Mouse (Mus musculus): Measurements from ENCODE around the gene Vmn1r39. TPM values are rescaled to one million over a fixed set of nuclear protein-coding genes. Genes with fewer than 3 reads are reported as not detected.
"Not testable (repeated sequence)": the region's sequence is repeated elsewhere in the genome, so short reads cannot be mapped to it uniquely, and the experiment has no call there.

Vmn1r39 gene
- polyA plus RNA-seq (2014; fragmentation: Nextera tagmentation; extraction: Ambion mirVana), result not detected in 2 replicates

- WGBS, result 89% methylated on average over 2 of the region's 2 CpGs
- no peak for DNase-seq (ENCODE audit: low spot score)
- Histone ChIP-seq H3K4me2 (ENCODE audit: low read length) (no peak within 1 kb of the TSS), H3K9me3 (ENCODE audit: control insufficient read depth, low read length) (no peaks in the 10 kb centered on the region), H3K27me3 (replicated peaks; ENCODE audit: control insufficient read depth, insufficient read depth, low read length) (no peaks in the 10 kb centered on the region), H3K27ac (ENCODE audit: low read depth) (no peak within 1 kb of the TSS), H3K4me3 (ENCODE audit: low read depth, low read length) (no peak within 1 kb of the TSS), H3K4me1 (replicated peaks; ENCODE audit: control insufficient read depth, insufficient read depth, low read length) (no peaks in the 10 kb centered on the region), H3K36me3 (ENCODE audit: control insufficient read depth, insufficient read depth, low read length) (no peaks in the 10 kb centered on the region), H3K9ac (ENCODE audit: low read length) (no peak within 1 kb of the TSS)
- ATAC-seq (replicated peaks; ENCODE audit: low FRiP score, low TSS enrichment, low read depth), result no peak
These were observed at the start of gene Vmn1r39 for GRCm38 (mm10) chr6:66810509-66810908. TSS of gene Vmn1r39 (minus strand) at chr6:66810609.

DNA sequence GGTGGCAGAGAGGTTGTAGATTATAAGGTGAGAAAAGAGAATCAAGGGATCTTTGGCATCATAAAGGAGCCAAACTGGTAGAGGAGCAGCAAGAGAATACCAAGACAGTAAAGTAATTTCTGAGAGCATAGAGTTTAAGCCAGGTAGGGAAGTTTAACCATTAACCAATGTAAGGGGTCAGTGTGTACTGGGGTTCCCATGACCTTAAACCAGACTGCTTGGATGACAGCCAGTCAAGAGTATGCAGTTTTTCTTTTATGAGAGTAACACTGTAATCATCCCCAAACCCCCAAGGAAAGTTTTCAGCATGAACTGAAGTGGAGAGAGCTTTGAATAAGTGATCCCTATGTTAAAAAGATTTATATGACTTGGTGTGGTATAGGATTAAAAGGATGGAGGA lies 49.0 kb upstream of the Vmn1r39 start:
- H3K4me3 ChIP-seq (ENCODE audit: low read depth, low read length), result no peak overlapping the region
- no peaks in the 10 kb centered on the region for H3K27me3 ChIP-seq (replicated peaks; ENCODE audit: control insufficient read depth, insufficient read depth, low read length)
- no peak for DNase-seq (ENCODE audit: low spot score)
- ATAC-seq (replicated peaks; ENCODE audit: low FRiP score, low TSS enrichment, low read depth), result no peak
- H3K4me1 ChIP-seq (replicated peaks; ENCODE audit: control insufficient read depth, insufficient read depth, low read length), result no peaks in the 10 kb centered on the region
- H3K36me3 ChIP-seq (ENCODE audit: control insufficient read depth, insufficient read depth, low read length), result no peaks in the 10 kb centered on the region
- H3K9me3 ChIP-seq (ENCODE audit: control insufficient read depth, low read length), result no peaks in the 10 kb centered on the region
- no peak overlapping the region for H3K27ac ChIP-seq (ENCODE audit: low read depth)
- H3K9ac ChIP-seq (ENCODE audit: low read length), result no peak overlapping the region
- H3K4me2 ChIP-seq (ENCODE audit: low read length), result no peak overlapping the region

DNA sequence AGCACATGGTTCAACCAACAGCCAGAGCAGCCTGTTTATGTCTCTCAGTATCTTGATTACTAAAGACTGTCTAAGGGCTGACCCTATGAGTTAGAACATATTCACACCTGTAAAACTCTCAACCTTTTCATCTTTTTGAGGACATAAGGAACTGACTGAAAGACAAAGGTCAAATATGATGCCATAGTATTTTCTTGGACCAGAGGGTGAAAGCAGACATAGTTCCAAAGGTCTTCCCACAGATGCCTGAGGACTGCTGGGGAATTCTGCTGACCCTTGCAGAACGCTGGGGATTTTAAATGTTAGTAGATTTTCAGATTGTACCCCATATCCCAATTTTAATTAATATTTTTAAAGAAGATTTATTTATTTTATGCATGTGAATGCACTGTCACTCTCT lies 47.9 kb upstream of the Vmn1r39 start:
- Histone ChIP-seq H3K4me1 (replicated peaks; ENCODE audit: control insufficient read depth, insufficient read depth, low read length) (no peaks in the 10 kb centered on the region), H3K27me3 (replicated peaks; ENCODE audit: control insufficient read depth, insufficient read depth, low read length) (no peaks in the 10 kb centered on the region), H3K36me3 (ENCODE audit: control insufficient read depth, insufficient read depth, low read length) (no peaks in the 10 kb centered on the region), H3K9ac (ENCODE audit: low read length) (no peak overlapping the region), H3K27ac (ENCODE audit: low read depth) (no peak overlapping the region), H3K4me3 (ENCODE audit: low read depth, low read length) (no peak overlapping the region), H3K4me2 (ENCODE audit: low read length) (no peak overlapping the region), H3K9me3 (ENCODE audit: control insufficient read depth, low read length) (no peaks in the 10 kb centered on the region)
- WGBS, result 89% methylated on average over 1 of the region's 1 CpGs
- no peak for ATAC-seq (replicated peaks; ENCODE audit: low FRiP score, low TSS enrichment, low read depth)
- DNase-seq (ENCODE audit: low spot score), result no peak

DNA sequence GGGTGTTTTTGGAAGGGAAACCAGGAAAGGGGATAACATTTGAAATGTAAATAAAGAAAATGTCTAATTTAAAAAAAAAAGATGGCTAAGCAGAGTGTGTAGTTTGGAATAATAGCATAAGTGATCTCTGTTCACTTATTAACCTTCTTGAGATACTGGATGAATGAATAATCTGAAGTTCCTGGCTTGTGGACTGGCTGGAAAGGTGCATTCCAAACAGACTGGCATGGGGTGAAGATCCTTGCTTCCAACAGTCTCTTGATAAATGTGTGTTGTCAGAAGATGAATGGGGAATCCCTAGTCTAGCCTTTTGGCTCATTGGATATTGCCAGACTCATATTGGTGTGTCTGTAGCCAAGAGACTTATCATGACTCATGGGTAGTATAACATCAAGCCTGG lies 45.8 kb upstream of the Vmn1r39 start:
- H3K4me2 ChIP-seq (ENCODE audit: low read length), result no peak overlapping the region
- no peaks in the 10 kb centered on the region for H3K36me3 ChIP-seq (ENCODE audit: control insufficient read depth, insufficient read depth, low read length)
- no peaks in the 10 kb centered on the region for H3K9me3 ChIP-seq (ENCODE audit: control insufficient read depth, low read length)
- no peaks in the 10 kb centered on the region for H3K27me3 ChIP-seq (replicated peaks; ENCODE audit: control insufficient read depth, insufficient read depth, low read length)
- H3K4me1 ChIP-seq (replicated peaks; ENCODE audit: control insufficient read depth, insufficient read depth, low read length), result no peaks in the 10 kb centered on the region
- no peak overlapping the region for H3K27ac ChIP-seq (ENCODE audit: low read depth)
- DNase-seq (ENCODE audit: low spot score) (no peak), ATAC-seq (replicated peaks; ENCODE audit: low FRiP score, low TSS enrichment, low read depth) (no peak)
- H3K9ac ChIP-seq (ENCODE audit: low read length), result no peak overlapping the region
- no peak overlapping the region for H3K4me3 ChIP-seq (ENCODE audit: low read depth, low read length)

DNA sequence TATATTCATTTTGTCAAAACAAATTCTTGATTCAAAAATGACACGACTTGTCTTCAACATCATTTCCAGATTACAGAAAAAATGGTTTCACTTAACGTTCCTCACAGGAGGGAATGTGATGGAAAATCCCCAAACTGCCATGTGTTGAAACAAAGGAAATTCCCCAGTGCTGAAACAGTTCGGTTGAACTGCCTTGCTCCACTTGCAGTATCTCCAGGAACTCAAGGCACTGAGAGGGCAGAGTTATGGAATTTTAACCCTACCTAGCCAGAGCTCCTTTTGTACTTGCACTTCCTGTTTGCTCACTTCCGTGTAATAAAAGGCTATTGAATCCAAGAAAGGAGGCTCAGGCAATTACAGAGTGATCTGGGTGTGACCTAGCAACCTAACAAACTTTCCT lies 38.5 kb upstream of the Vmn1r39 start:
- Histone ChIP-seq H3K4me3 (ENCODE audit: low read depth, low read length) (no peak overlapping the region), H3K9me3 (ENCODE audit: control insufficient read depth, low read length) (no peaks in the 10 kb centered on the region), H3K4me1 (replicated peaks; ENCODE audit: control insufficient read depth, insufficient read depth, low read length) (no peaks in the 10 kb centered on the region), H3K36me3 (ENCODE audit: control insufficient read depth, insufficient read depth, low read length) (no peaks in the 10 kb centered on the region), H3K27ac (ENCODE audit: low read depth) (no peak overlapping the region), H3K4me2 (ENCODE audit: low read length) (no peak overlapping the region), H3K9ac (ENCODE audit: low read length) (no peak overlapping the region), H3K27me3 (replicated peaks; ENCODE audit: control insufficient read depth, insufficient read depth, low read length) (no peaks in the 10 kb centered on the region)
- ATAC-seq (replicated peaks; ENCODE audit: low FRiP score, low TSS enrichment, low read depth), result no peak
- 24% methylated on average over 4 of the region's 4 CpGs for WGBS
- DNase-seq (ENCODE audit: low spot score), result no peak

DNA sequence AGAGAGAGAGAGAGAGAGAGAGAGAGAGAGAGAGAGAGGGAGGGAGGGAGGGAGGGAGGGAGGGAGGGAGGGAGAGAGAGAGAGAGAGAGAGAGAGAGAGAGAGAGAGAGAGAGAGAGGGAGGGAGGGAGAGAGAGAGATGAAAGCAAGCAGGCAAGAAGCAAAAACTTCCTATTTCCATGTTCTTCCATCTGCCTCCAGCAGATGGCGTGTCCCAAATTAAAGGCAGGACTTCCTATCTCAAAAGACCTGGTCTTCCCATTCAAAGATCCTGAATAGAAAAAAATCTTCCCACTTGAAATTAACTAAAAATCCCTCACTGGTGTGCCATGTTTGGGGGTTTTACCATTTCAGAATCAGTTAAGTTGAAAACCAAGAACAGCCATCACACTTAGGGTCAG lies 30.2 kb upstream of the Vmn1r39 start:
- not testable (repeated sequence) for H3K36me3 ChIP-seq (ENCODE audit: control insufficient read depth, insufficient read depth, low read length); H3K4me3 ChIP-seq (ENCODE audit: low read depth, low read length); H3K4me2 ChIP-seq (ENCODE audit: low read length); H3K4me1 ChIP-seq (replicated peaks; ENCODE audit: control insufficient read depth, insufficient read depth, low read length); H3K9me3 ChIP-seq (ENCODE audit: control insufficient read depth, low read length); H3K27ac ChIP-seq (ENCODE audit: low read depth); ATAC-seq (replicated peaks; ENCODE audit: low FRiP score, low TSS enrichment, low read depth); DNase-seq (ENCODE audit: low spot score); H3K27me3 ChIP-seq (replicated peaks; ENCODE audit: control insufficient read depth, insufficient read depth, low read length); H3K9ac ChIP-seq (ENCODE audit: low read length)
- WGBS, result 0% methylated on average over 1 of the region's 1 CpGs

DNA sequence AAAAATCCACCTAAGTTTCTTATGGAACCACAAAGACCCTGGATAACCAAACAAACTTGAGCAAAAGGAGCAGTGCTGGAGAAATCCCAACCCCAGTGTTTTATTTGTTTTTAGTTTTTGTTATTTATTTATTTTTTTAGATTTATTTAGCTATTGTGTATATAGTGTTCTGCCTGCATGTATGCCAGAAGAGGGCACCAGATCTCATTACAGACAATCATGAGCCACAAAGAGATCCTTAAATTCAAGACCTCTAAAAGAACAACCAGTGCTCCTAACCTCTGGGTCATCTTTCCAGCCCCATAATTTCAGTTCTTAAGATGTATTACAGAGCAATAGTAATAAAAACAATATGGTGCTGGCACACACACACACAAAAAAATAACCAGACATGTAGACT lies 26.5 kb upstream of the Vmn1r39 start:
- Histone ChIP-seq H3K27me3 (replicated peaks; ENCODE audit: control insufficient read depth, insufficient read depth, low read length) (no peaks in the 10 kb centered on the region), H3K27ac (ENCODE audit: low read depth) (no peak overlapping the region), H3K9ac (ENCODE audit: low read length) (no peak overlapping the region), H3K4me1 (replicated peaks; ENCODE audit: control insufficient read depth, insufficient read depth, low read length) (no peaks in the 10 kb centered on the region), H3K9me3 (ENCODE audit: control insufficient read depth, low read length) (no peaks in the 10 kb centered on the region), H3K4me2 (ENCODE audit: low read length) (no peak overlapping the region), H3K36me3 (ENCODE audit: control insufficient read depth, insufficient read depth, low read length) (no peaks in the 10 kb centered on the region), H3K4me3 (ENCODE audit: low read depth, low read length) (no peak overlapping the region)
- ATAC-seq (replicated peaks; ENCODE audit: low FRiP score, low TSS enrichment, low read depth), result no peak
- no peak for DNase-seq (ENCODE audit: low spot score)

GRCm38 (mm10) chr6:66806311-66806710 lies 4.1 kb downstream of the Vmn1r39 start:
- Histone ChIP-seq H3K9ac (ENCODE audit: low read length) (no peak overlapping the region), H3K27ac (ENCODE audit: low read depth) (no peak overlapping the region), H3K9me3 (ENCODE audit: control insufficient read depth, low read length) (no peaks in the 10 kb centered on the region), H3K27me3 (replicated peaks; ENCODE audit: control insufficient read depth, insufficient read depth, low read length) (no peaks in the 10 kb centered on the region), H3K4me1 (replicated peaks; ENCODE audit: control insufficient read depth, insufficient read depth, low read length) (no peaks in the 10 kb centered on the region), H3K4me2 (ENCODE audit: low read length) (no peak overlapping the region), H3K4me3 (ENCODE audit: low read depth, low read length) (no peak overlapping the region), H3K36me3 (ENCODE audit: control insufficient read depth, insufficient read depth, low read length) (no peaks in the 10 kb centered on the region)
- DNase-seq (ENCODE audit: low spot score), result no peak
- WGBS, result 62% methylated on average over 1 of the region's 1 CpGs
- no peak for ATAC-seq (replicated peaks; ENCODE audit: low FRiP score, low TSS enrichment, low read depth)

- H3K36me3 ChIP-seq (ENCODE audit: control insufficient read depth, insufficient read depth, low read length), result no peaks in the 10 kb centered on the region
- no peak overlapping the region for H3K4me2 ChIP-seq (ENCODE audit: low read length)
- ATAC-seq (replicated peaks; ENCODE audit: low FRiP score, low TSS enrichment, low read depth) (no peak), DNase-seq (ENCODE audit: low spot score) (no peak)
- H3K4me3 ChIP-seq (ENCODE audit: low read depth, low read length), result no peak overlapping the region
- 84% methylated on average over 3 of the region's 3 CpGs for WGBS
- no peak overlapping the region for H3K27ac ChIP-seq (ENCODE audit: low read depth)
- no peaks in the 10 kb centered on the region for H3K9me3 ChIP-seq (ENCODE audit: control insufficient read depth, low read length)
- H3K27me3 ChIP-seq (replicated peaks; ENCODE audit: control insufficient read depth, insufficient read depth, low read length), result no peaks in the 10 kb centered on the region
- H3K4me1 ChIP-seq (replicated peaks; ENCODE audit: control insufficient read depth, insufficient read depth, low read length), result no peaks in the 10 kb centered on the region
- H3K9ac ChIP-seq (ENCODE audit: low read length), result no peak overlapping the region
These were observed 4.7 kb downstream of the Vmn1r39 start for GRCm38 (mm10) chr6:66805713-66806112.

Measured in intestine, embryonic 14.5 days (tissue).